9 mouse cellular contexts compared by ENCODE assay signal in the genomic region with DNA sequence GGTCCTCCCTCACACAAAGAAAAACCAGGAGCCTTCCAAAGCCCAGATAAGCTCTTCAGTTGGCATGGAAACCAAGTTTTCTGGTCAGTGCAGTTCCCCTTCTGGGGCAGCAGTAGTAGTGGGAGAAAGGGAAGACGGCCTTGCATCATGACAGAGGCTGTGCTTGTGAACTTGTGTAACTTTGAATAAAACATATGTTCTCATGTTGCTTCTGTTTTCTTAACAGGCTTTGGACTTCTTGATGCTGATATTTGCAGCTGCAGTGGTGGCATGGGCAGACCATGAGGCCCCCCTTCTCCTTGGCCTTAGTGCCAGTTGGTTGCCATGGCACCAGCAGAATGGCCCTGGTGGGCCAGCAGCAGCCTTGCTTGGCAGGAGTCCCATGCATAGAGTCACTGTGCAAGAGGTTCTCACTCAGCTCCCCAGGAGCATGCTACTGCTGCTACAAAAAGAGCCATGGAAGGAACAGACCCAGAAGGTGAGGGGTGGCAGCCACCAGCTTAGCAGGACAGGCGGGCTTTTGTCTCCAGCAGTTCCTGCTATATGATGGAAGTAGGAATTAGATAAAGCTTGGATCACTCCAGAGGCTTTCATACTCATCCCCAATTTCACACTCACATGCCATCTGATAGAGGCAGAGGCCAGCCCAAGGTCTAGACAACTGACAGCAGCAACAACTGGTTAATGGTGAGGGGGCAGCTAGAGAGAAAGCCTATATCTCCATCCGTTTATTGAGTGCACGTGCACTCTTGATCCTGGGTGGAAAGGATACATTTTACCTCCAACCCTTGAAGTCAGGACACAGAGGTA. TPM values are rescaled to one million over a fixed set of nuclear protein-coding genes. Genes with fewer than 3 reads are reported as not detected.
DNase-seq lines count a peak whose midpoint lies in the region; ATAC-seq and TF ChIP-seq lines count a peak whose summit lies in the region.
"Had no signal": no experiment of that assay in that cellular context is flagged by ENCODE, and none has a peak within 500 bp of the region (broad histone marks: within the 10 kb centered on the region; RNA-seq: fewer than 3 reads in every experiment).

No protein-coding gene starts in this region.

- TF ChIP-seq CTCF in intestine, postnatal 0 days (IDR thresholded peaks at IDR 0.05; ENCODE audit: low read depth): no peak

- no peak overlapping the region for H3K27ac ChIP-seq in limb, embryonic 13.5 days
- H3K27ac ChIP-seq in limb, embryonic 10.5 days: no peak overlapping the region
- H3K27ac ChIP-seq in liver, embryonic 15.5 days (replicated peaks): 0 out of 2 replicates have a peak overlapping the region, but pooled peaks have one; percentile 5
- no peak overlapping the region for H3K27ac ChIP-seq in neural tube, embryonic 11.5 days (ENCODE audit: low read depth, low read length)
- H3K27ac ChIP-seq in intestine, postnatal 0 days (ENCODE audit: low read depth, low read length): no peak overlapping the region

- intact Hi-C loops in heart, postnatal 25 days (cut with DNase I): no loop called here

- H3K27me3 ChIP-seq in limb, embryonic 13.5 days: no peaks in the 10 kb centered on the region
- no peaks in the 10 kb centered on the region for H3K27me3 ChIP-seq in limb, embryonic 10.5 days (ENCODE audit: low read depth, poor library complexity, severe bottlenecking)
- H3K27me3 ChIP-seq in liver, embryonic 15.5 days: no peaks in the 10 kb centered on the region
- H3K27me3 ChIP-seq in neural tube, embryonic 11.5 days (ENCODE audit: control insufficient read depth, insufficient read depth, low read length): no peaks in the 10 kb centered on the region
- H3K27me3 ChIP-seq in intestine, postnatal 0 days (replicated peaks; ENCODE audit: control insufficient read depth, insufficient read depth, low read length): no peaks in the 10 kb centered on the region

- no peaks in the 10 kb centered on the region; the same call in 1 of the 2 replicates for H3K36me3 ChIP-seq in limb, embryonic 13.5 days
- peaks cover 3% of the 10 kb centered on the region; the same call in 1 of the 2 replicates for H3K36me3 ChIP-seq in limb, embryonic 10.5 days
- H3K36me3 ChIP-seq in liver, embryonic 15.5 days (replicated peaks): 0 out of 2 replicates have a peak, but pooled peaks cover under 1% of the 10 kb centered on the region
- no peaks in the 10 kb centered on the region for H3K36me3 ChIP-seq in neural tube, embryonic 11.5 days (ENCODE audit: control insufficient read depth, insufficient read depth, low read length)
- no peaks in the 10 kb centered on the region for H3K36me3 ChIP-seq in intestine, postnatal 0 days (ENCODE audit: control insufficient read depth, insufficient read depth)

- no peak overlapping the region for H3K4me3 ChIP-seq in limb, embryonic 13.5 days
- no peak overlapping the region for H3K4me3 ChIP-seq in limb, embryonic 10.5 days
- H3K4me3 ChIP-seq in liver, embryonic 15.5 days (replicated peaks): no peak overlapping the region
- H3K4me3 ChIP-seq in neural tube, embryonic 11.5 days (ENCODE audit: low read depth, low read length): no peak overlapping the region
- no peak overlapping the region for H3K4me3 ChIP-seq in intestine, postnatal 0 days (ENCODE audit: low read depth, low read length)

- no peaks in the 10 kb centered on the region for H3K9me3 ChIP-seq in limb, embryonic 13.5 days
- H3K9me3 ChIP-seq in limb, embryonic 10.5 days (replicated peaks): no peaks in the 10 kb centered on the region
- H3K9me3 ChIP-seq in liver, embryonic 15.5 days (replicated peaks): no peaks in the 10 kb centered on the region
- no peaks in the 10 kb centered on the region for H3K9me3 ChIP-seq in neural tube, embryonic 11.5 days (ENCODE audit: control insufficient read depth, low read length)
- H3K9me3 ChIP-seq in intestine, postnatal 0 days (ENCODE audit: control insufficient read depth): no peaks in the 10 kb centered on the region
- H3K9me3 ChIP-seq: G1E had no signal

- no peak overlapping the region for H3K4me2 ChIP-seq in limb, embryonic 13.5 days (replicated peaks)
- no peak overlapping the region for H3K4me2 ChIP-seq in liver, embryonic 15.5 days
- no peak overlapping the region for H3K4me2 ChIP-seq in neural tube, embryonic 11.5 days (ENCODE audit: low read depth)
- no peak overlapping the region for H3K4me2 ChIP-seq in intestine, postnatal 0 days (replicated peaks; ENCODE audit: low read depth)

- DNase-seq in limb, embryonic 10.5 days (ENCODE audit: low spot score): no peak
- peak; percentile 28 for DNase-seq in embryo, embryonic 10 days (ENCODE audit: low spot score)
- peak; percentile 6 for DNase-seq in heart, postnatal 25 days (ENCODE audit: low spot score)
- no peak for DNase-seq in neural tube, embryonic 11.5 days (ENCODE audit: low spot score)

- H3K4me1 ChIP-seq in limb, embryonic 13.5 days: peaks cover 15% of the 10 kb centered on the region
- H3K4me1 ChIP-seq in limb, embryonic 10.5 days: no peaks in the 10 kb centered on the region
- H3K4me1 ChIP-seq in liver, embryonic 15.5 days (replicated peaks): peaks cover 4% of the 10 kb centered on the region
- H3K4me1 ChIP-seq in neural tube, embryonic 11.5 days (ENCODE audit: control insufficient read depth, insufficient read depth, low read length): no peaks in the 10 kb centered on the region
- no peaks in the 10 kb centered on the region for H3K4me1 ChIP-seq in intestine, postnatal 0 days (replicated peaks; ENCODE audit: control insufficient read depth, insufficient read depth, low read length)

- H3K9ac ChIP-seq in limb, embryonic 13.5 days: no peak overlapping the region
- no peak overlapping the region for H3K9ac ChIP-seq in liver, embryonic 15.5 days
- no peak overlapping the region for H3K9ac ChIP-seq in neural tube, embryonic 11.5 days (ENCODE audit: low read length)
- H3K9ac ChIP-seq in intestine, postnatal 0 days (ENCODE audit: low read depth, low read length): no peak overlapping the region

- WGBS in limb, embryonic 13.5 days: 84% methylated on average over 4 of the region's 4 CpGs
- 93% methylated on average over 4 of the region's 4 CpGs for WGBS in limb, embryonic 10.5 days
- WGBS in liver, embryonic 15.5 days (ENCODE audit: insufficient replicate concordance): 63% methylated on average over 4 of the region's 4 CpGs
- 90% methylated on average over 4 of the region's 4 CpGs for WGBS in neural tube, embryonic 11.5 days
- 83% methylated on average over 4 of the region's 4 CpGs for WGBS in intestine, postnatal 0 days

- ATAC-seq in limb, embryonic 13.5 days (ENCODE audit: low FRiP score, low read depth): peak; percentile 71; the same call in 1 of the 2 replicates
- ATAC-seq in liver, embryonic 15.5 days (ENCODE audit: insufficient read depth): no peak
- ATAC-seq in neural tube, embryonic 11.5 days (ENCODE audit: insufficient read depth, low FRiP score, low TSS enrichment): peak; percentile 58; the same call in 1 of the 2 replicates
- no peak for ATAC-seq in erythroid progenitor cell, adult 5-6 weeks (replicated peaks; ENCODE audit: low FRiP score, poor library complexity, severe bottlenecking)
- ATAC-seq in intestine, postnatal 0 days: no peak

RNA-seq across cellular contexts. Expression of a gene that starts 31.6 kb away (rescaled TPM):
- polyA plus RNA-seq in limb, embryonic 13.5 days (2015; fragmentation: Nextera tagmentation; extraction: Ambion mirVana): 6.8 TPM in 2 replicates
- polyA plus RNA-seq in limb, embryonic 10.5 days (2016; fragmentation: Nextera tagmentation; extraction: Ambion mirVana): 2.1 and 2.5 TPM in 2 replicates
- total RNA-seq in heart, postnatal 25 days (2021): 1 to 10 TPM; 5.3 to 5.9 TPM
- 6.1 and 6.3 TPM in 2 replicates for polyA plus RNA-seq in liver, embryonic 15.5 days (2015; fragmentation: Nextera tagmentation; extraction: Ambion mirVana)
- 2.5 and 3.2 TPM in 2 replicates for polyA plus RNA-seq in neural tube, embryonic 11.5 days (2014; fragmentation: Nextera tagmentation; extraction: Ambion mirVana)
- 4.2 and 10.1 TPM in 2 replicates for total RNA-seq in erythroid progenitor cell, adult 5-6 weeks (2015; ENCODE audit: low replicate concordance)
- total RNA-seq in erythroid progenitor cell, adult 5-6 weeks (2017; ENCODE audit: low replicate concordance): 3.2 and 4.6 TPM in 2 replicates
- polyA plus RNA-seq in intestine, postnatal 0 days (2015; fragmentation: Nextera tagmentation; extraction: Ambion mirVana): 6.6 and 7.4 TPM in 2 replicates
- polyA plus RNA-seq: G1E had no signal

Comparison
In these comparisons a context has a peak if more than half of its experiments do, and no peak if none do; other contexts are left out.
1. ATAC-seq: peak in limb, embryonic 13.5 days (single experiment) and neural tube, embryonic 11.5 days (single experiment); none in liver, embryonic 15.5 days (single experiment), erythroid progenitor cell, adult 5-6 weeks (single experiment) and intestine, postnatal 0 days (single experiment).
2. DNase-seq: peak in embryo, embryonic 10 days (single experiment) and heart, postnatal 25 days (single experiment); none in limb, embryonic 10.5 days (single experiment) and neural tube, embryonic 11.5 days (single experiment).